Mouse (Mus musculus): ENCODE measurements around the gene Ncbp1. TPM values are rescaled to one million over a fixed set of nuclear protein-coding genes. Genes with fewer than 3 reads are reported as not detected.

Gene Ncbp1
- polyA plus RNA-seq, 1 experiment from 2014 or later: 71.2 TPM

Other genes starting within 250 kb of the Ncbp1 start
- gene Ccdc180, start 248.3 kb upstream of the Ncbp1 start, polyA plus RNA-seq (2015; fragmentation: Nextera tagmentation; extraction: Ambion mirVana): 0.39 and 0.66 TPM in 2 replicates
- 17.1 and 17.9 TPM in 2 replicates for gene Tdrd7, start 173.3 kb upstream of the Ncbp1 start, polyA plus RNA-seq (2015; fragmentation: Nextera tagmentation; extraction: Ambion mirVana)
- gene Tmod1, start 99.7 kb upstream of the Ncbp1 start, polyA plus RNA-seq (2015; fragmentation: Nextera tagmentation; extraction: Ambion mirVana): 7.2 and 10.0 TPM in 2 replicates
- gene Tstd2, start 81 bp downstream of the Ncbp1 start, polyA plus RNA-seq (2015; fragmentation: Nextera tagmentation; extraction: Ambion mirVana): 39.6 and 41.7 TPM in 2 replicates
- 16.7 and 19.7 TPM in 2 replicates for gene Xpa, start 57.7 kb downstream of the Ncbp1 start, polyA plus RNA-seq (2015; fragmentation: Nextera tagmentation; extraction: Ambion mirVana)
- gene Foxe1, start 205.0 kb downstream of the Ncbp1 start, polyA plus RNA-seq (2015; fragmentation: Nextera tagmentation; extraction: Ambion mirVana): 0.05 TPM in 1 of 2 replicates, not detected in the other